Mouse (Mus musculus) layer of hippocampus, adult 18-20 months (tissue): ENCODE results near the gene Trim14. TPM values are rescaled to one million over a fixed set of nuclear protein-coding genes. Genes with fewer than 3 reads are reported as not detected.

Experiments used
- DNase-seq, 2 experiments: peaks; one replicate each; pipeline ENCODE4 v3.0.0; 2022; ENCODE audit warnings: low spot score in 2 of 2
- total RNA-seq, 2 experiments: library from RNA; stranded (reverse); gene quantifications; 2 replicates each; pipeline ENCODE4 v1.2.3; 2021

The Trim14 gene
- total RNA-seq, 2 experiments from 2014 or later = 0.67 to 1.4 TPM

DNA sequence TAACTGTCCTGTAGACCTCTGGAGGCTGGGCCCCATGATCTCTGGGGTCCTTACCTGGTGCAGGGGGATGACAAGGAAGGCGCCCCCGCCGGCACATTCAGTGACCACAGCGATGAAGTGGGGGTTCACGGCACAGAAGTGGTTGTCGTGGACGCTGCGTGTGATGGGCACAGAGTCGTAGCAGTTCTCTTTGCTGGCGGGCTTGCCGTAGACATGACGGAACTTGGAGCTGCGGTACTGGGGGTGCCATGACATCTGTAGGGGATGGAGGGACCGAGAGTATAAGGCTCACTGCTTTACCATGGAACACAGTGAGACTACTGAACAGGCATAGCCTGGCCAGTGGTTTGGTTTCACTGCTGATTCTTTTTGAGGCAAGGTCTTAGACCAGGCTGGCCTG is 26.9 kb upstream of the Trim14 start:
- no peak for DNase-seq

GRCm38 (mm10) chr4:46562037-46562436 is 26.1 kb upstream of the Trim14 start:
- no peak for DNase-seq

DNA sequence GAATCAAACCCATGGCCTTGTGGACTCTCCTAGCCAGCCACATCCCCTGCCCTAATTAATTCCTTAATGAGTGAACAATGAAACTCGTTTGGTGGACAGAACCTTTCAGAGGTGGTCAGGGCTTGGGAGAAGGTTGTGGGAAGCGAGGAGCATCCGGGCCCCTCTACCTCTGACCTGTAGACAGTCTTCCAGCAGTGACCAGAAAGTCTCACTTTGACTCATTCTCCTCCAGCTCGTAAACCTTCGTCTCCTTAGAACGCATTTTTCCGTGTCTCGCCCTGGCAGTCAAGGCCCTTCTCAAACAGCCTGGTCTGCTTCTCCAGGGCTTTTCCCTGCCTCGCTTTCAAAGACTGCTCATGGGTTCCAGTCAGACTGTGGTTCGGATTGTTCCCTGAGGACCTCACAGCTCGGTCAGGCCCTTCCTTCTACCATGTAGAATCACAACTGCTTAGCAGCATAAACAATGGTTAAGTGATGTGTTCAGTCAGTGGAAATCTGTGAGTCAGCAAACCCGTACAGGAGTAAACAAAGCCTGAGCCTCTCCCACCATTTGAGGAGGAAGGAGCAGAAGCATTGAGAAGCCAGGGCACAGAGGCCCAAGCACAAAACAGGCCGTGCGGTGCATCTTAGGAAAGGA is 24.2 kb upstream of the Trim14 start:
- no peak for DNase-seq

DNA sequence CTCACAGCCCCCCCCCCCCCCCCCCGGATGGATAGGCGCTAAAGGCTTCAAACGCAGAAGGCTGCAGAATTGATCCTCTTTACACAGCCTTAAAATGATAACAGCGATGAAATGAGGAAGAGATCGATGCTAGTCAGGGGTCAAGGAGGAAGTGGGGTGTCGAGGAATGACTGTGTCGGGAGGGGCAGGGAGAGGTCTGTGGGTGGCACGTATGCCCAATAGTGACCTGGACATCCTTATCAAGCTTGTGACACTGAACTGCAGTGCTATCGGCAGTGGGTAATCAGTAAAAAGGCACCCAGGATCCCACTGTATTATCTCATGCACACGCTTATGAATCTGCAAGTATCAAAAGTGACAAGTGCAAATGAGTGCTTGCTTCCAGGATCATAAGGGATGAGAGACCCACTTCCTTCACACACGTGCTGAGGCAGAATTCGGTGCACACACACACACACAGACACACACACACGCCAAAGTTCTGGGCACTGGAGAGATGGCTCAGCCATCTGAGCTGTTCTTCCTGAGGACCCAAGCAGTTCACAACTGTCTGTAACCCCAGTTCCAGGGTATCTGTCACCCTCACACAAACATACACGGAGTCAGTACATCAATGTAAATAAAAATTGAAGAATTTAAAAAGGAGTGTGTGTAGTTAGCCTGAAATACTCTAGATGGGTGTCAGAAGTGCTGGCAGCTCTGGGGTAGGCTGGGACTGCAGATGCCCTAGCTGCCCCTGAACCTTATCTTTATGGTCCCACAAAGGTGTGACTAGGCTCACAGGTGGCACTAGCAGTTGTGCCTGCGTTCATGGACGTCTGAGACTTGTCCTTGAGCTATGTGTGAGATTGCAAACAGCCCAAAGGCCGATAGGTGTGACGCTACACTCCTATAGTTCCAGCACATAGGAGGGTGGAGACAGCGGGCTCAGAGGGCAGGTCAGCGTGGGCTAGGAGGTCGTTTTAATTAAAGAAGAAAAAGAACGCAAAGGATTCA is 23.0 kb upstream of the Trim14 start:
- no peak for DNase-seq

- no peak for DNase-seq
Observed at GRCm38 (mm10) chr4:46556933-46557332, 21.0 kb upstream of the Trim14 start.

GRCm38 (mm10) chr4:46555762-46556161 is 19.8 kb upstream of the Trim14 start:
- no peak for DNase-seq

DNA sequence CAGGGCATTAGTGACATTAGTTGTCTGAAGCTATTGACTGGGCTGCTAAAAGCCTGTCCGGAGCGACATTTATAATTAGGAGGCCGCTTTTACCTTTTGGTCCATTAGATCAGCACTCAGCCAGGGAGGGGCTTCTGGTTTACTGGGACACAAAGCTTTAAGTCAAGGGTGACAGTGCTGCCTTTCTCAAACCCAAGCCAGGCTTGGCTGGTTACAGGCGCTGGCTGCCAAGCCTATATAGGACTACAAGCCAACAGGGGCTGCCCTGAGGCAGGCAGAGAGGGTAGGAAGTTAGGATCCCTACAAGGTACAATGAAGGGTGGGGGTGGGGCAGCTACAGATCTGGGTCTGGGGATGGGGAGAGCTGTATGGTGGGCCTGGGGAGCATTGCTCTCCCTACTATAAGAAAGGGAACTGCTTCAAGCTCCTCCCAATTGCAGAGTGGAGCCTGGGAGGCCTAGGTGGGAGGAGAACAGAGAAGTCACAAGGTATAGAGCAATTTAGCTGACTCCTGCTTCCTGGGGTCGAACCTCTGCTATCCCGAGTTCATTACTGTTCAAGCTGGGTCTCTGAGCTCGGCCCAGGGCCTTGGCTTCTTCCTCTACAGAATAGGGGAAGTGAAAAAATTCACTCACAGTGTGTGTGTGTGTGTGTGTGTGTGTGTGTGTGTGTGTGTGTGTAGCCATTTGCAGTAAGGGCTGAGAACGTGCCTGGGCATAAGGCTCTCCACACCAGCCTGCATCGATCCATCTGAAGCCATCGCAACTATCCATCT is 18.5 kb upstream of the Trim14 start:
- no peak for DNase-seq

DNA sequence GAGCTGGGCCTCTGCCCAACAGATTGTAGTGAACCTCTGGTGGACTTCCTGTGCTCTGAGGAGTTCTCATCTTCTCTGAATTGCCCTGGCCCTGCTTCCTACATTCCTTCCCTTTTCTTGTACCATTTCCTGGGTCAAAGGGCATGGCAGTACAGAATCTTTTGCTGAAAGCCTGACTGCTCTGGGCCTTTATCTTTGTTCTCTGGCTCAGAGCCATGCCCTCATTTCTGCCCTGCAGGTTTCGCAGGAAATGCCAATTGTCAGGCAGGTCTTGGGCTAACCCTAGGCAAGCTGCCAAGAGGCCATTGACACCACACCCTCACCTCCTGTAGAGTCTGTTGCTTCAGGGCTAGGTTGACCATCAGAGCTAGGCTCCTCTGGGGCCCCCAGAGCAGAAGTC is 17.9 kb upstream of the Trim14 start:
- no peak for DNase-seq

DNA sequence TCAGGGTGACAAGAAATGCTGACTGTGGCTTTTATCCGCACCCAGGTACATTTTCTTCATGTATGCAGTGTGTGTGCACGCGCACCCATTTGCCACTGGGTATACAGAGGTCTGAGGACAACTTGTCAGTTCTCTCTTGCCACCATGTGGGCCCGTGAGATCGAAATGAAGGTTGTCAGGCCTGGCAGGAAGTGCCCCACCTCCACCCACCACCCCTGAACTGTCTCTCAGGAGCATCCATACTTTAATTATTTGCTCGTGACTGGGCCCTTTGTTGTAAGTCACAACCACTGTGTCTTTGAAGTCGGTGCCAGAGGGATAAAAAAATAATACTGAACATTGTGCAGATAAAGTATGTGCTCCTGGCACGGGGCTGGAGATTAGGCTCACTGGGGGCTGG is 14.5 kb upstream of the Trim14 start:
- no peak for DNase-seq

DNA sequence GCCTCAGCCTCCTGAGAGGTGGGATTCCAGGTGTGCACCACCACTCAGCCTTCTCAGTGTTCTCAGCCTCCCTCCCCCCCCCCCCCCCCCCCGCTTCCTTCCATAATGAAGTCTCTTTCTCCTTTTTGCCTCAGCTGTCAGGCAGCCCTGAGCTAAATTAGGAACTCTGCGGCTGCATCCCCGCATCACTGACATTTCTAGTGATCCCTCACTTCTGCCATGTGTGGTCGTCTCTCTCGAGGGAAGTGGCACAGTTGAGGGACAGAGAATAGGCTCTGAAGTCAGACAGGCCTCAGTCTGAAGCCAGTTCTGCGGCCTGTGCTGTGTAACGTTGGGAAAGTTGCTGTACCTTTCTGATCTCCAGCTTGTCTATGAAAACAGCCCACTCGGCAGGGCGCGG is 14.0 kb upstream of the Trim14 start:
- DNase-seq = no peak

- DNase-seq = no peak
Observed at GRCm38 (mm10) chr4:46546709-46547108, 10.8 kb upstream of the Trim14 start.

- DNase-seq = no peak
Observed at GRCm38 (mm10) chr4:46545498-46545897, 9.6 kb upstream of the Trim14 start.

DNA sequence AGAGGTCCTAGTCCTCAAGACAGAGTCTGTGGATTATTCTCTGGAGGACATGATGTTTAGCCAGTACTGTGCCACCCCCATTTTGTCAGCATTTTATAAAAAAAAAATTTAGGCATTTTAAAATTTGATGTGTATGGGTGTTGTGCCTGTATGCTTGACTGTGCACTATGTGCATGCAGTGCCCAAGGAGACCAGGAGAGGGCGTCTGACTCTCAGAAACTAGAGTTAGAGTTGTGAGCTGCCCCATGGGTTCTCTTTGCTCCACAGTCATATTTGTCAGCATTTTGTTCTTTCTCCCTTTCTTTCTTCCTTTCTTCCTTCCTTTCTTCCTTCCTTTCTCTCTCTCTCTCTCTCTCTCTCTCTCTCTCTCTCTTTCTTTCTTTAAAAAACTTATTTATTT is 8.4 kb upstream of the Trim14 start:
- no peak for DNase-seq

DNA sequence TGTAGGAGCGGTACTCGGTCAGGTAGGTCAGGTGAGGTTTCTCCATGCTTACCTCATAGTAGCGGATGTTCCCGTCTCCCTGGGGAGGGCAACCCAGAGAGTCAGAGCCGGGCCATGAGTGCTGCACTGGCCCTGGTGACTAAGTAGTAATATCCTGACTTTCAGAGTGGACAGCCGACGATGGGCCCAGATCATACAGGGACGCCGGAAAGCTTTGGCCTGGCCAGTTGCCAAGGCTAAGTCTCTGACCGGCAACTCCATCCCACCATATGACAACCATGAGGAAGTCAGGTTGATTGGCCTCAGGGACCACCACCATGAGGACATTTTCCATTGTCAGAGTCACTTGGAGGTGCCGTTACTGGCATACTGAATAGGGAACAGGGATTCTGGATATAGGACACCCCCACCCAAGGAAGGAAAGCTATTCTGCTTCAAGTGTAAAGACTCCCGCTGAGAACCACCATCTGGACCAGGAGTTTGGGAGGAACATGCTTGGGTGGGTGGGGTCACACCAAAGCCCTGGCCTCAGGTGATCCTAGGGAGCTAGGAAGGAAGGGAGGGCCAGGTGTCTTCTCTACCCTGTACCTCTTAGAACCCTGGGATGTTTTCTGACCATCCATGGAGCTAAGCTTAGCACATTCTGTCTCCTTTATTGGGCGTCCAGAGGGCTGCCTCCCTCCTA is 7.6 kb upstream of the Trim14 start:
- DNase-seq = no peak

- no peak for DNase-seq
Observed at GRCm38 (mm10) chr4:46541707-46542106, 5.8 kb upstream of the Trim14 start.

DNA sequence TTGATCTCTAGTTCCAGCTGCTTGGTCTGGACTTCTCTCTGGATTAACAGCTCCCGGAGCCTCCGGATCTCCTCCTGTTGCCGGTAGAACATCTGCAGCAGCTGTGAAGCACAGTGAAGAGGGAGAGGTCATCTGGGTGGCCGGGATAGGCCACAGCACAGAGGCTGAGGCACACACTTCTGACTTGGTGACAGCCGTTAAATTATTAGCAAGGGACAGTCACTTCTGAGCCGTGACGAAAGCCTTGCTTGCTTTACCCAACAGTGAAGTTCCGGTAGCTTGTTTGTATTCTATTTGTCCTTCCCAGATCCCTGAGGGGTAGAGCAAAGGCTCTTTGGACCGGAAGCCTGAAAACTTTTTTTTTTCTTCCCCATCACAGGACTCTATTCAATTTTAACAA is 3.2 kb upstream of the Trim14 start:
- DNase-seq = no peak

DNA sequence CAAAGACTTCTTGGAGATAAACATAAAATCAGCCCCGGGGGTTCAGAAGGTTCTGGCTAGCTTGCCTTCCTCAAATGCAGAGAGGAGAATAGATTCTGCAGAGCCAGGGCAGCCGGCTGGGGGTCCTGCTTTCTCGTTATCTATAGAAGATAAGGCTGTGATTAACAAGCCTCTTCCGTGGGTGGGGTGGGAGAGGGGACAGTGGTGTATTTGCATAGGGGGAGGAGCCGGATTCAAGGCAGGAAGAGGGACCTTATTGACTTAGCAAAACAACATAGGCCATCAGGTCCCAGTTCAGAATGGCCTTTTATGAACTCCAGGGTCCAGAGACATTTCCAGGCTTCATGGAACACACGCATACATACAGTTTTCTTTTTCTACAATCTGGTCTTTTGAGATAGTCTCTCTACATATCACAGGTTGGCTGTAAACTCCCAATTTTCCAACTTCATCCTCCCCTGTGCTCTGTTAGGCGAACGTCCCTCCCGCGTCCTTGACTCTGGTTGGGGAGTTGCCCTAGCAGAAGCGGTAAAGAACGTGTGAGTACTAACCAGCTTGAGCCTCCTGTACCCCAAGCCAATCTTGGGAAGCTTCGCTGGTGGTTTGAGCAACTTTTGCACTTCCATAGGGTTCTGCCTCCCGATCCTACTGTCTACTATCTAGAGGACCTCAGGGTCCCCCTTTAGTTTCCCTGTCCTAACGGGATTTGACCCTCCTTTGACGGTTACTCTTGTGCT is 679 bp downstream of the Trim14 start:
- DNase-seq = no peak

GRCm38 (mm10) chr4:46533934-46534720 is 1.8 kb downstream of the Trim14 start:
- no peak for DNase-seq

- DNase-seq = no peak
Observed at GRCm38 (mm10) chr4:46532926-46533325, 3.0 kb downstream of the Trim14 start.

DNA sequence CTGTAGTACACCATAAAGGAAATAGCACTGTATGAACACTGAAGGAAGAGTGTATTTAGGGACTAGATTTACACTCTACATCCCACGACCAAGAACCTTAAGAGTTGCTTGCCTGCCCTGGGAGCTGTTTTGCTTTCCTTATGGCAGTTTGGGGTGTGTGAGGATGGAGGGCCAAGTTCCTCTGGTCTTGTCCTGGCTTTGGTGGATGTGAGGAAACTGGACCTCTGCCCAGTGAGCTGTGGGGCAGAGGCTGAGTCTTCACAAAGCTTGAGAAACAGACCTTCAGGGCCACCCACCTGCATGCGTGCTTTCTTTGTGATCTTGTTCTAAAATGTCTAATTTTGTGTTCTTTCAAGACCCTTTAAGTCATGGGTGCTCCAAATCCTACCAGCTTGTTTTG is 3.4 kb downstream of the Trim14 start:
- DNase-seq = no peak
